Mouse (Mus musculus): Measurements from ENCODE around the gene Mgst1.

GRCm38 (mm10) chr6:138140336-138140735 is 220 bp downstream of the Mgst1 start:
- no peak for TF ChIP-seq CTCF (IDR thresholded peaks at IDR 0.05; ENCODE audit: low read depth, low read length)
- TF ChIP-seq TAL1 (conservative IDR thresholded peaks at IDR 0.05; ENCODE audit: low read depth, low read length) = no peak
- no peak for TF ChIP-seq GATA1 (IDR thresholded peaks at IDR 0.05; ENCODE audit: borderline replicate concordance, low read length)
- no peak for TF ChIP-seq POLR2AphosphoS5 (IDR thresholded peaks at IDR 0.05; ENCODE audit: insufficient replicate concordance, low read depth, low read length)

All from G1E (cell line).